Mouse (Mus musculus) CH12.LX (cell line): ENCODE data around the gene Tpst2. TPM values are rescaled to one million over a fixed set of nuclear protein-coding genes. Genes with fewer than 3 reads are reported as not detected.
A peak's percentile ranks its signal among the peaks of the same experiment; 100 is the strongest.

ENCODE experiments used
- DNase-seq: peaks from one replicate; pipeline ENCODE4 v3.0.0-alpha.2; 2013; ENCODE audit errors: extremely low read depth
- H3K27ac ChIP-seq: 2 replicates; pipeline ENCODE4 v1.5.1; 2012; ENCODE audit warnings: low read depth, mild to moderate bottlenecking, control low read depth, moderate library complexity; ENCODE audit not compliant: insufficient read depth
- H3K27me3 ChIP-seq: replicated peaks from 2 replicates; pipeline ENCODE3; 2012; ENCODE audit warnings: inconsistent platforms
- H3K36me3 ChIP-seq, 2 experiments: replicated peaks in 1 of 2; 2 replicates each; pipeline versions ENCODE3 to v1.6.1; 2012; ENCODE audit warnings: inconsistent platforms in 1 of 2, low read length in 1 of 2, mild to moderate bottlenecking in 1 of 2, mixed read lengths in 1 of 2, moderate library complexity in 1 of 2; ENCODE audit not compliant: control insufficient read depth in 1 of 2, insufficient read depth in 1 of 2
- H3K4me1 ChIP-seq, 2 experiments: 2 replicates each; pipeline ENCODE4 v1.6.1; 2012; ENCODE audit warnings: inconsistent platforms in 1 of 2, moderate library complexity in 1 of 2; ENCODE audit not compliant: insufficient read depth in 2 of 2, control insufficient read depth in 1 of 2
- H3K4me2 ChIP-seq: 2 replicates; pipeline ENCODE4 v1.6.1; 2012; ENCODE audit warnings: low read depth, mild to moderate bottlenecking, control low read depth; ENCODE audit not compliant: poor library complexity, insufficient read depth, severe bottlenecking
- H3K4me3 ChIP-seq, 3 experiments: fragments of 150-350 bp in 1 of 3; sonication (generic) in 1 of 3; replicated peaks in 1 of 3; 2 replicates each; pipeline versions ENCODE3 to v1.5.1; 2011 to 2012; ENCODE audit warnings: low read depth in 2 of 3, low read length in 2 of 3, mild to moderate bottlenecking in 2 of 3, moderate library complexity in 2 of 3, control low read depth in 1 of 3, improper control_type of control experiment in 1 of 3, inconsistent platforms in 1 of 3, mixed read lengths in 1 of 3; ENCODE audit not compliant: poor library complexity in 1 of 3
- H3K79me2 ChIP-seq: replicated peaks from 2 replicates; pipeline ENCODE4 v1.6.1; 2012; ENCODE audit warnings: mild to moderate bottlenecking, moderate library complexity; ENCODE audit not compliant: control insufficient read depth, poor library complexity, insufficient read depth, severe bottlenecking; ENCODE audit errors: extremely low read depth
- H3K9ac ChIP-seq: 2 replicates; pipeline ENCODE4 v1.6.1; 2012; ENCODE audit warnings: low read depth, mild to moderate bottlenecking, control low read depth, moderate library complexity; ENCODE audit not compliant: insufficient read depth
- H3K9me3 ChIP-seq: replicated peaks from 2 replicates; pipeline ENCODE3; 2012; ENCODE audit warnings: low read length, inconsistent platforms, mixed read lengths
- BHLHE40 ChIP-seq: IDR thresholded peaks from 2 replicates; pipeline ENCODE4 v1.6.1; 2011; ENCODE audit warnings: mild to moderate bottlenecking, low read depth, low read length, improper control_type of control experiment
- CHD2 ChIP-seq: IDR thresholded peaks from 2 replicates; pipeline ENCODE4 v1.6.1; 2011; ENCODE audit warnings: low read length, improper control_type of control experiment
- E2F4 ChIP-seq: IDR thresholded peaks from 2 replicates; pipeline ENCODE4 v1.6.1; 2011; ENCODE audit warnings: low read depth, low read length, improper control_type of control experiment; ENCODE audit not compliant: insufficient replicate concordance
- ELF1 ChIP-seq: IDR thresholded peaks from 2 replicates; pipeline ENCODE4 v1.6.1; 2014; ENCODE audit warnings: low read depth, mild to moderate bottlenecking, inconsistent platforms, low read length, improper control_type of control experiment
- EP300 ChIP-seq: IDR thresholded peaks from 2 replicates; pipeline ENCODE4 v1.6.1; 2011; ENCODE audit warnings: low read length, improper control_type of control experiment
- GABPA ChIP-seq: IDR thresholded peaks from 2 replicates; pipeline ENCODE4 v1.6.1; 2012; ENCODE audit warnings: low read depth, low read length, improper control_type of control experiment, inconsistent platforms; ENCODE audit not compliant: insufficient replicate concordance
- HCFC1 ChIP-seq: IDR thresholded peaks from 2 replicates; pipeline ENCODE4 v1.6.1; 2012; ENCODE audit warnings: low read depth, mild to moderate bottlenecking, inconsistent platforms, low read length, improper control_type of control experiment
- IRF4 ChIP-seq: IDR thresholded peaks from 2 replicates; pipeline ENCODE4 v1.6.1; 2014; ENCODE audit warnings: low read depth, mild to moderate bottlenecking, inconsistent platforms, low read length, improper control_type of control experiment
- JUND ChIP-seq: conservative IDR thresholded peaks from 2 replicates; pipeline ENCODE4 v1.6.1; 2011; ENCODE audit warnings: low read depth, low read length, improper control_type of control experiment
- KAT2A ChIP-seq: IDR thresholded peaks from 2 replicates; pipeline ENCODE4 v1.6.1; 2012; ENCODE audit warnings: low read length, improper control_type of control experiment, inconsistent platforms; ENCODE audit not compliant: insufficient replicate concordance
- MAX ChIP-seq: IDR thresholded peaks from 2 replicates; pipeline ENCODE4 v1.6.1; 2011; ENCODE audit warnings: low read length, improper control_type of control experiment
- MEF2A ChIP-seq: IDR thresholded peaks from 2 replicates; pipeline ENCODE4 v1.6.1; 2014; ENCODE audit warnings: low read depth, mild to moderate bottlenecking, inconsistent platforms, low read length, improper control_type of control experiment, borderline replicate concordance
- MXI1 ChIP-seq: IDR thresholded peaks from 2 replicates; pipeline ENCODE4 v1.6.1; 2011; ENCODE audit warnings: mild to moderate bottlenecking, low read depth, low read length, improper control_type of control experiment
- NELFE ChIP-seq: IDR thresholded peaks from 2 replicates; pipeline ENCODE4 v1.6.1; 2011; ENCODE audit warnings: low read depth, low read length, improper control_type of control experiment
- PAX5 ChIP-seq: IDR thresholded peaks from 2 replicates; pipeline ENCODE4 v1.6.1; 2012; ENCODE audit warnings: low read length, inconsistent platforms, mixed read lengths
- POLR2A ChIP-seq: IDR thresholded peaks from 2 replicates; pipeline ENCODE4 v1.6.1; 2011; ENCODE audit warnings: low read depth, mild to moderate bottlenecking, improper control_type of control experiment, low read length
- RAD21 ChIP-seq: IDR thresholded peaks from 2 replicates; pipeline ENCODE4 v1.6.1; 2011; ENCODE audit warnings: low read depth, mild to moderate bottlenecking, low read length, improper control_type of control experiment, moderate library complexity
- RCOR1 ChIP-seq: conservative IDR thresholded peaks from 2 replicates; pipeline ENCODE4 v1.6.1; 2012; ENCODE audit warnings: low read depth, mild to moderate bottlenecking, inconsistent platforms, low read length, improper control_type of control experiment
- SIN3A ChIP-seq: IDR thresholded peaks from 2 replicates; pipeline ENCODE4 v1.6.1; 2012; ENCODE audit warnings: low read length, improper control_type of control experiment, inconsistent platforms
- TBP ChIP-seq: conservative IDR thresholded peaks from 2 replicates; pipeline ENCODE4 v1.6.1; 2011; ENCODE audit warnings: low read depth, low read length, improper control_type of control experiment
- TCF12 ChIP-seq: IDR thresholded peaks from 2 replicates; pipeline ENCODE4 v1.6.1; 2014; ENCODE audit warnings: low read depth, mild to moderate bottlenecking, inconsistent platforms, low read length, improper control_type of control experiment
- UBTF ChIP-seq: IDR thresholded peaks from 2 replicates; pipeline ENCODE4 v1.6.1; 2012; ENCODE audit warnings: low read depth, mild to moderate bottlenecking, inconsistent platforms, low read length, improper control_type of control experiment, moderate library complexity
- ZKSCAN1 ChIP-seq: IDR thresholded peaks from 2 replicates; pipeline ENCODE4 v1.6.1; 2012; ENCODE audit warnings: low read depth, inconsistent platforms, low read length, improper control_type of control experiment, borderline replicate concordance
- ZNF384 ChIP-seq: IDR thresholded peaks from 2 replicates; pipeline ENCODE4 v1.6.1; 2012; ENCODE audit warnings: low read depth, low read length, improper control_type of control experiment, inconsistent platforms
- dilution Hi-C: fragments of 300-500 bp; cut with MboI; formaldehyde crosslinking; loops from 2 replicates; pipeline ENCODE4 v1.14.3; 2020; ENCODE audit warnings: low sequenced_read_pairs; ENCODE audit not compliant: extremely low pct_unique_long_range_greater_than_20kb, extremely low pct_ligation_motif_present
- in situ Hi-C: fragments of 300-500 bp; cut with MboI; formaldehyde crosslinking; loops from 3 replicates; pipeline ENCODE4 v1.14.3; 2019; ENCODE audit warnings: low sequenced_read_pairs, low pct_ligation_motif_present, low pct_unique_long_range_greater_than_20kb, mixed read lengths
- polyA plus RNA-seq: library from polyadenylated mRNA; unstranded; fragments of >175 nt; gene quantifications from 2 replicates; pipeline ENCODE4 v1.2.1, GENCODE M21; 2012; ENCODE audit warnings: low read depth; ENCODE audit not compliant: insufficient read length
- total RNA-seq, 2 experiments: library from RNA; depleted of rRNA; stranded (reverse); fragments of 300-350 nt in 1 of 2; fragments of >200 nt in 1 of 2; gene quantifications; 2 replicates each; pipeline ENCODE4 v1.2.3; 2012 to 2014

Tpst2 gene
- total and polyA plus RNA-seq, 3 experiments: 12.6 to 20.7 (median 15.6) TPM

DNA sequence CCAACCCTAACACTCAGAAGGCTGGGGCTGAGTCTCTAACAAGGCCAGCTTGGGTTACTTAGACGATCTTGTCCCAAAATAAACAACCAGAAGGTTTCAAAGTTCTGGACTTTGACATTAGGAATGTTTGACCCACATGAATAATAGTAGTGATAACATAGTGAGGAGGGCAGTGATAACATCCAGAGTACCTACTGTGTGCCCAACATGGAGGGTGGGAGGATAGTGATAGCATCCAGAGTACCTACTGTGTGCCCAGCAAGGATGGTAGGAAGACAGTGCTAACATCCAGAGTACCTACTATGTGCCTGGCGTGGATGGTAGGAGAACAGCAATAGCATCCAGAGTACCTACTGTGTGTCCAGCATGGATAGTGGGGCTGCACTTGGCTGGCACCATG is 17.3 kb downstream of the Tpst2 start:
- Histone ChIP-seq H3K27ac (no peak overlapping the region), H3K4me2 (no peak overlapping the region), H3K79me2 (no peaks in the 10 kb centered on the region), H3K4me1 (peaks cover 2 to 26% of the 10 kb centered on the region in 2 experiments; a peak in 3 of 4 replicates), H3K36me3 (peaks cover 0 to 22% of the 10 kb centered on the region in 2 experiments), H3K27me3 (no peaks in the 10 kb centered on the region), H3K9me3 (no peaks in the 10 kb centered on the region), H3K4me3 (no peak overlapping the region), H3K9ac (no peak overlapping the region)
- no peak for DNase-seq
- in situ Hi-C loops: no loop called here
- dilution Hi-C loops: no loop called here
- TF ChIP-seq BHLHE40 (no peak), ZKSCAN1 (peak; percentile 72)

DNA sequence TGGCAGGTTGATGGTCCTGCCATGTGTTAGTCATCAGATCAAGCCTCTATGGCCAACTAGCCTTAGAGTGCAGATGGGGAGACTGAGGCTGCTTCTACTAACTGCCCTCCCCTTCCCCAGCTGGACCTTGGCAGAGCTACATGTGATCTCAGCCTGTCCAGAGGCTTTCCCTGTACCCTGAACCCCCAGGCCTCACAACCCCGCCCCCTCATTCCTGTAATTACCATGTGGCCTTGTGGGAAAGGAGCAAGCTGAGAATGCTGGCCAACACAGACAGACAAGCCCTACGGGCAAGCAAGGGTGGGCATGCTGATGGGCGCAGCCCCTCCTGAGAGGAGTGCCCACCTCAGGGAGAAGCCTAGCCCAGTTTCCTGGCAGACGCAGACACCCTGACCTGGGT is 18.2 kb downstream of the Tpst2 start:
- H3K9ac ChIP-seq: no peak overlapping the region
- H3K79me2 ChIP-seq: no peaks in the 10 kb centered on the region
- no peak for DNase-seq
- dilution Hi-C loops (no loop called here), in situ Hi-C loops (no loop called here)
- no peaks in the 10 kb centered on the region for H3K9me3 ChIP-seq
- H3K27ac ChIP-seq: no peak overlapping the region
- H3K4me1 ChIP-seq: peaks cover 2 to 27% of the 10 kb centered on the region in 2 experiments; a peak in 3 of 4 replicates
- no peaks in the 10 kb centered on the region for H3K27me3 ChIP-seq
- no peak overlapping the region for H3K4me3 ChIP-seq
- H3K36me3 ChIP-seq: peaks cover 0 to 22% of the 10 kb centered on the region in 2 experiments
- no peak for TF ChIP-seq E2F4
- TF ChIP-seq PAX5: no peak
- no peak for TF ChIP-seq MEF2A
- no peak for TF ChIP-seq ELF1
- TF ChIP-seq GABPA: no peak
- no peak for TF ChIP-seq POLR2A
- no peak for TF ChIP-seq MXI1
- no peak for TF ChIP-seq CHD2
- TF ChIP-seq ZNF384: no peak
- TF ChIP-seq HCFC1: no peak
- TF ChIP-seq TCF12: no peak
- no peak for TF ChIP-seq BHLHE40
- no peak for TF ChIP-seq JUND
- no peak overlapping the region for H3K4me2 ChIP-seq

DNA sequence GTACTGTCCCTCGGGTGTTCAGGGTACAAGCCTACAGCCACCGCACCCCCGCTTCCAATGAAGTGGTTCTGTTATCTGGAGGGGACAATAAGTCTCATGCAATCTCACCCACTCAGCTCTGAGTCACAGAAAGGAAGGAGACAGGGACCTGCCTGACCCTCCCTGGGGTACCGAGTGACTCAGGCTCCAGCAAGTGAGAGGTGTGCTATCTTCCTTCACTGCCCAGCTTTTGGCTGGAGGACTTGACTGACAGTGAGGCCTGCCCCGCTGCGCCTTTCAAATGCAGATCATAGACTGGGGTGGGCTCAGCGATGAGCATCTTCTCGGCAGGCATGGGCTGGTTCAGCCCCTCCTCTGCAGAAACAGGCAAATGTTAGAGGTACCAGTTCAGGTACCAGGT is 18.7 kb downstream of the Tpst2 start:
- Histone ChIP-seq H3K27ac (no peak overlapping the region), H3K9ac (no peak overlapping the region), H3K4me1 (peaks cover 2 to 27% of the 10 kb centered on the region in 2 experiments; a peak in 3 of 4 replicates), H3K4me3 (no peak overlapping the region), H3K36me3 (peaks cover 0 to 20% of the 10 kb centered on the region in 2 experiments), H3K4me2 (no peak overlapping the region), H3K27me3 (no peaks in the 10 kb centered on the region), H3K79me2 (no peaks in the 10 kb centered on the region), H3K9me3 (no peaks in the 10 kb centered on the region)
- in situ Hi-C loops (no loop called here), dilution Hi-C loops (no loop called here)
- no peak for DNase-seq
- TF ChIP-seq KAT2A: no peak
- no peak for TF ChIP-seq BHLHE40
- no peak for TF ChIP-seq IRF4
- no peak for TF ChIP-seq ELF1
- TF ChIP-seq RCOR1: no peak
- no peak for TF ChIP-seq HCFC1
- no peak for TF ChIP-seq TCF12
- TF ChIP-seq SIN3A: no peak
- TF ChIP-seq TBP: no peak
- TF ChIP-seq NELFE: no peak
- TF ChIP-seq UBTF: no peak
- TF ChIP-seq MEF2A: no peak
- no peak for TF ChIP-seq CHD2
- no peak for TF ChIP-seq ZKSCAN1
- TF ChIP-seq RAD21: no peak
- TF ChIP-seq EP300: no peak
- no peak for TF ChIP-seq GABPA
- TF ChIP-seq MAX: no peak
- TF ChIP-seq JUND: no peak
